Mouse (Mus musculus) forebrain, embryonic 11.5 days (tissue): ENCODE measurements around the gene Creb3. TPM values are rescaled to one million over a fixed set of nuclear protein-coding genes. Genes with fewer than 3 reads are reported as not detected.

Experiments used
- ATAC-seq: fragments of 200-750 bp; cut with Nextera tagmentation; replicated peaks from 2 replicates; pipeline ENCODE4 v1.8.0; 2017; ENCODE audit warnings: moderate TSS enrichment; ENCODE audit not compliant: low FRiP score
- DNase-seq: peaks from one replicate; pipeline ENCODE4 v3.0.0-alpha.2; 2017; ENCODE audit warnings: low spot score
- H3K27ac ChIP-seq: fragments of 300-500 bp; sonication (generic); 2 replicates; pipeline ENCODE4 v1.5.1; 2014; ENCODE audit warnings: low read depth, low read length
- H3K27me3 ChIP-seq: fragments of 300-500 bp; sonication (generic); 2 replicates; pipeline ENCODE4 v1.6.1; 2014; ENCODE audit warnings: mild to moderate bottlenecking, low read length, mixed read lengths; ENCODE audit not compliant: control insufficient read depth, insufficient read depth
- H3K36me3 ChIP-seq: fragments of 300-500 bp; sonication (generic); 2 replicates; pipeline ENCODE4 v1.6.1; 2014; ENCODE audit warnings: mild to moderate bottlenecking, low read length, moderate library complexity, mixed read lengths; ENCODE audit not compliant: control insufficient read depth, insufficient read depth
- H3K4me1 ChIP-seq: fragments of 300-500 bp; sonication (generic); replicated peaks from 2 replicates; pipeline ENCODE4 v1.6.1; 2014; ENCODE audit warnings: low read length, mixed read lengths; ENCODE audit not compliant: control insufficient read depth, insufficient read depth
- H3K4me2 ChIP-seq: fragments of 300-500 bp; sonication (generic); 2 replicates; pipeline ENCODE4 v1.6.1; 2014; ENCODE audit warnings: low read depth, mild to moderate bottlenecking, low read length, moderate library complexity, mixed read lengths; ENCODE audit not compliant: severe bottlenecking
- H3K4me3 ChIP-seq: fragments of 300-500 bp; sonication (generic); 2 replicates; pipeline ENCODE4 v1.5.1; 2014; ENCODE audit warnings: low read depth, low read length
- H3K9ac ChIP-seq: fragments of 300-500 bp; sonication (generic); 2 replicates; pipeline ENCODE4 v1.6.1; 2014; ENCODE audit warnings: low read length
- H3K9me3 ChIP-seq: fragments of 300-500 bp; sonication (generic); 2 replicates; pipeline ENCODE4 v1.6.1; 2016; ENCODE audit warnings: low read length, mixed read lengths; ENCODE audit not compliant: control insufficient read depth
- WGBS: fragments of 180-500 bp; shearing (Covaris S2); extraction: QIAGEN DNeasy Blood & Tissue Kit; methylation state at CpG from one replicate; pipeline ENCODE4 v1.1.7; 2014; 5-methylcytosine and 5-hydroxymethylcytosine counted together
- polyA plus RNA-seq: library from polyadenylated mRNA; unstranded; fragments of >200 nt; fragmentation: Nextera tagmentation; extraction: Ambion mirVana; gene quantifications from 2 replicates; pipeline ENCODE4 v1.2.1, GENCODE M21; 2014

Gene Creb3
- polyA plus RNA-seq, 1 experiment from 2014 or later: 42.8 TPM

- peaks cover 20% of the 10 kb centered on the region; the same call in 1 of the 2 replicates for H3K4me1 ChIP-seq
- no peak overlapping the region for H3K27ac ChIP-seq
- H3K9ac ChIP-seq: peak overlapping the region; percentile 17; the same call in 1 of the 2 replicates
- H3K36me3 ChIP-seq: peaks cover 3% of the 10 kb centered on the region; the same call in 1 of the 2 replicates
- DNase-seq: no peak
- H3K4me3 ChIP-seq: no peak overlapping the region
- no peaks in the 10 kb centered on the region for H3K27me3 ChIP-seq
- 53% methylated on average over 6 of the region's 6 CpGs for WGBS
- H3K4me2 ChIP-seq: 0 out of 2 replicates have a peak overlapping the region, but pooled peaks have one; percentile 15
- no peaks in the 10 kb centered on the region for H3K9me3 ChIP-seq
- no peak for ATAC-seq
Measured at GRCm38 (mm10) chr4:43560243-43560611, 1.9 kb upstream of the Creb3 start.

- no peaks in the 10 kb centered on the region for H3K27me3 ChIP-seq
- H3K4me2 ChIP-seq: peak overlapping the region; percentile 59
- H3K4me3 ChIP-seq: peak overlapping the region; percentile 90
- DNase-seq: no peak
- 32% methylated on average over 2 of the region's 2 CpGs for WGBS
- no peaks in the 10 kb centered on the region; the same call in 1 of the 2 replicates for H3K36me3 ChIP-seq
- H3K27ac ChIP-seq: no peak overlapping the region
- H3K9ac ChIP-seq: peak overlapping the region; percentile 92; the same call in 1 of the 2 replicates
- ATAC-seq: no peak
- peaks cover 20% of the 10 kb centered on the region; the same call in 1 of the 2 replicates for H3K4me1 ChIP-seq
- no peaks in the 10 kb centered on the region for H3K9me3 ChIP-seq
Measured at GRCm38 (mm10) chr4:43560976-43561375, 1.2 kb upstream of the Creb3 start.

GRCm38 (mm10) chr4:43561436-43561996, 616 bp upstream of the Creb3 start:
- peak overlapping the region; percentile 90 for H3K4me3 ChIP-seq
- peak overlapping the region; percentile 59 for H3K4me2 ChIP-seq
- 3% methylated on average over 16 of the region's 16 CpGs for WGBS
- peak overlapping the region; percentile 97 for H3K27ac ChIP-seq
- peak overlapping the region; percentile 92 for H3K9ac ChIP-seq
- ATAC-seq (no peak; the same call in 1 of the 2 replicates), DNase-seq (no peak)
- peaks cover 20% of the 10 kb centered on the region; the same call in 1 of the 2 replicates for H3K4me1 ChIP-seq
- H3K9me3 ChIP-seq: no peaks in the 10 kb centered on the region
- H3K36me3 ChIP-seq: peaks cover under 1% of the 10 kb centered on the region; the same call in 1 of the 2 replicates
- H3K27me3 ChIP-seq: no peaks in the 10 kb centered on the region

DNA sequence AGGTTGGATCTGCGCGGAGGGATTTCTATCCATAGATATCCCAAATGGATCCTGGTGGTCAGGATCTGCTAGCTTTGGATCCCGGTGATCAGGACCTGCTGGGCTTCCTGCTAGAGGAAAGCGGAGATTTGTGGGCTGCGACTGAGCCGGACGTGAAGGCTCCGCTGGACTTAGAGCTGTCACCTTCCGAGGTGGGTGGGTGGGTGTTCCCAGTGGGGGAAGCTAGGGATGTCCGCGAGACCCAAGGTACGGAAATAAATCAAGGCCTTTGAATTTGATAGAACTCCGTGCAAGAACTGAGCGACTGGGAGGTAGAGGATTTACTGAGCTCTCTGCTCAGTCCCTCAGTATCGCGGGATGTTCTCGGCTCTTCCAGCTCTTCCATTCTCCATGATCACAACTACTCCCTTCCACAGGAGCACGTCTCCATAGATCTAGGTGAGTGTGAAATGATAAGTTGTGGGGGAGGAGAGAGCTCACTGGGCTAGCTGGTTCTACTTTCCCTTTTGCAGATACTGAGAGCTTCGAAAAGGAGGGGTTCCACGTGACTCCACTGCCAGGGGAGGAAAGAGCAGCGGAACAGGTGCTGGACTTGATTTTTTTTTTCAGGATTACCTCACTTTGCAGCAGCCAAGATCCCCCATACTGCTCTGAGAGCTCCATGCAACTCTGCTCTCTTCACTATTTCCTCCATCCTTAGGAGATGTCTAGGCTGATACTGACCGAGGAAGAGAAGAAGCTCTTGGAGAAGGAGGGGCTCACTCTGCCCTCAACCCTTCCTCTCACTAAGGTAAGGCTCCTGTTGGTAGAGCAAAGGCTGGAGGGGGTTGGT, 853 bp downstream of the Creb3 start:
- peak overlapping the region; percentile 92 for H3K9ac ChIP-seq
- peak overlapping the region; percentile 59 for H3K4me2 ChIP-seq
- no peak for DNase-seq
- ATAC-seq: no peak; the same call in 1 of the 2 replicates
- WGBS: 8% methylated on average over 22 of the region's 22 CpGs
- peaks cover 18% of the 10 kb centered on the region; the same call in 1 of the 2 replicates for H3K4me1 ChIP-seq
- H3K9me3 ChIP-seq: no peaks in the 10 kb centered on the region
- peaks cover 4% of the 10 kb centered on the region; the same call in 1 of the 2 replicates for H3K36me3 ChIP-seq
- H3K27me3 ChIP-seq: no peaks in the 10 kb centered on the region
- peak overlapping the region; percentile 90 for H3K4me3 ChIP-seq
- peak overlapping the region; percentile 97; the same call in 1 of the 2 replicates for H3K27ac ChIP-seq

GRCm38 (mm10) chr4:43563601-43563875, 1.4 kb downstream of the Creb3 start:
- peak overlapping the region; percentile 90 for H3K4me3 ChIP-seq

DNA sequence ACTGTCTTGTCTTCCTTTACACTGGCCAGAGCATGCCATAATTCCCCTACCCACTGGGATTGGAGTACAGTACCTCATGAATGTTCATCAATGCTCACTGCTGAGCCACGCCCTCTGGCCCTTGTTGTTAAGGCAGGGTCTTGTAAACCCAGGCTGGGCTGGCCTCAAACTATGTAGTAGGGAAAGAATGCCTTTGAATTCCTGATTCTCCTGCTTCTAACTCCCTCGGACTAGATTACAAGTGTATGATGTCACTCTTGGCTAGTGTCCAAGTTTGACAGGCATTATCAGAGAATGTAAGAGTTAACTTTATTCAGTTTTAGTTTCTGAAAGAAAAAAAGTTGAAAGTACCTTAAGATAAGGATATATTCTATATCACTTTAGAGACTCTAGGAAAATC, 2.1 kb downstream of the Creb3 start:
- Histone ChIP-seq H3K36me3 (peaks cover 6% of the 10 kb centered on the region; the same call in 1 of the 2 replicates), H3K9me3 (no peaks in the 10 kb centered on the region), H3K27me3 (no peaks in the 10 kb centered on the region), H3K27ac (no peak overlapping the region), H3K4me1 (peaks cover 13% of the 10 kb centered on the region; the same call in 1 of the 2 replicates), H3K4me2 (no peak overlapping the region), H3K4me3 (no peak overlapping the region), H3K9ac (no peak overlapping the region)
- DNase-seq (no peak), ATAC-seq (no peak)
- 63% methylated on average over 2 of the region's 2 CpGs for WGBS

More at GRCm38 (mm10) chr4:43563601-43563875, 1.4 kb downstream of the Creb3 start:
- Histone ChIP-seq H3K27me3 (no peaks in the 10 kb centered on the region), H3K27ac (no peak overlapping the region), H3K4me1 (peaks cover 17% of the 10 kb centered on the region; the same call in 1 of the 2 replicates), H3K9me3 (no peaks in the 10 kb centered on the region), H3K9ac (no peak overlapping the region), H3K36me3 (peaks cover 6% of the 10 kb centered on the region; the same call in 1 of the 2 replicates), H3K4me2 (peak overlapping the region; percentile 59)
- ATAC-seq (no peak), DNase-seq (no peak)
- 85% methylated on average over 4 of the region's 4 CpGs for WGBS

DNA sequence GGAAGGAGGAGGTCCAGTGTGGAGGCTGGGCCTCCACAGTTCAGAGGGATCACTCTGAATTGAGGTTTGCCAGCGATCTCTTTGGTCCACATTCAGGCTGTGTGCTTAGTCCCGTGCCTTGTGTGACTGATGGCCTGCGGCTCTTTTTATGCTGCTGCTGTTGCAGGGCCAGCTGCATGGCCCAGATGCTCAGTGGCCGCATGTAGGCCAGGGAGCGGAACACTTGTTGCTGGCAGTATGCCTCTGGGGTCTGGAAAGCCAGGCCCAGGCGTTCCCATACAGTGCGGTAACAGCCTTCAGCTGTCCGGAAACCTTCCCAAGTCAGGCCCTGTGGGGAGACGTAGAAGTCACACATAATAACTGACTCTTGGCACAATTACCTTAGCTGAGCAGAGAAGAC, 5.0 kb downstream of the Creb3 start:
- DNase-seq (no peak), ATAC-seq (no peak)
- Histone ChIP-seq H3K27me3 (no peaks in the 10 kb centered on the region), H3K36me3 (peaks cover 10% of the 10 kb centered on the region), H3K4me2 (no peak overlapping the region), H3K4me3 (no peak overlapping the region), H3K9me3 (no peaks in the 10 kb centered on the region), H3K4me1 (0 out of 2 replicates have a peak, but pooled peaks cover 2% of the 10 kb centered on the region), H3K9ac (no peak overlapping the region), H3K27ac (no peak overlapping the region)
- WGBS: 92% methylated on average over 9 of the region's 9 CpGs

GRCm38 (mm10) chr4:43571395-43572045, 9.4 kb downstream of the Creb3 start:
- H3K36me3 ChIP-seq: peaks cover 9% of the 10 kb centered on the region
- H3K27ac ChIP-seq: no peak overlapping the region
- H3K4me3 ChIP-seq: no peak overlapping the region

More at GRCm38 (mm10) chr4:43571395-43572045, 9.4 kb downstream of the Creb3 start:
- Histone ChIP-seq H3K4me1 (peaks cover 4% of the 10 kb centered on the region; the same call in 1 of the 2 replicates), H3K9me3 (no peaks in the 10 kb centered on the region), H3K9ac (no peak overlapping the region), H3K4me2 (no peak overlapping the region), H3K27me3 (no peaks in the 10 kb centered on the region)
- DNase-seq (no peak), ATAC-seq (no peak)
- 86% methylated on average over 6 of the region's 6 CpGs for WGBS
